Mouse (Mus musculus): ENCODE data around the gene Zer1. TPM values are rescaled to one million over a fixed set of nuclear protein-coding genes. Genes with fewer than 3 reads are reported as not detected.

Zer1 gene
- polyA plus RNA-seq, 1 experiment from 2014 or later: 5.6 TPM

DNA sequence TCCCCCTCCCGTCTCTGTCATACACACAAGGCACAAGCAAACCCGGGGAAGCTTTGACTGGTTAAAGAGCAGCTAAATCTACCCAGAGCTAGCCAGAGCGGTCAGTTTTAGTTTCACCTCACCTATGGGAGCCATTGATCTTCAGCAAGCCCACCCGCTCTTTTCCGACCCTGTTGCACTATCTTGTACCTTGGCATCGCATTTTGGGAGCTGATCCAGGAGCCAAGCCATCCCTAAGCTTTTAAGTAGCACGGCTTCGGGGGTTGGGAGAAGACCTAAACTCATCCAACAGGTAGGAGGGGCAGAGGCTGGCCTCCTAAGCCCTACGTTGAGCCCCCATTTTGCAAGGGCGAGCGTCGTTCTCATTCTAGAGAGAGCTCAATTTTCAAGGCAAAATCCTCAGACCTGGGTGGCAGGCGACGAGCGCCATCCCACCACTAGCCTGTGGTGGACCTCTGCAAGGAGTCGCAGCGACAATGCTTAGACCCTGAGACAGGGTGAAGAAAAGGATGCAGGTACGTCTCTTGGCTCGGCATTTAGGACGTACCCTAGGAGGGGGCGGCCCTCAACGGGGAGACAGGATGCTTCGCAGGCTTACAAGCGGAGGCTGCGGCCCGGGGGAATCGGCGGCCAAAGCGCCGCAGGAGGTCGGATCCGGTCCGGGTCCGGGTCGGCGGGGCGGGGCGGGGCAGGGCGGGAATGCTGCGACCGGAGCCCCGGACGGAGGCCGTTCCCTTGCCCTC, 485 bp downstream of the Zer1 start:
- Histone ChIP-seq H3K27me3 (replicated peaks) (no peaks in the 10 kb centered on the region), H3K27ac (replicated peaks) (peak overlapping the region; percentile 90), H3K4me3 (peak overlapping the region; percentile 89), H3K36me3 (peaks cover 8% of the 10 kb centered on the region; the same call in 1 of the 2 replicates), H3K9ac (peak overlapping the region; percentile 96), H3K4me2 (peak overlapping the region; percentile 82), H3K4me1 (peaks cover 17% of the 10 kb centered on the region), H3K9me3 (no peaks in the 10 kb centered on the region)
- WGBS: 2% methylated on average over 36 of the region's 44 CpGs
- peak; percentile 30; the same call in 1 of the 2 replicates for ATAC-seq (ENCODE audit: extremely low read depth, insufficient number of reproducible peaks, low FRiP score, low TSS enrichment)

DNA sequence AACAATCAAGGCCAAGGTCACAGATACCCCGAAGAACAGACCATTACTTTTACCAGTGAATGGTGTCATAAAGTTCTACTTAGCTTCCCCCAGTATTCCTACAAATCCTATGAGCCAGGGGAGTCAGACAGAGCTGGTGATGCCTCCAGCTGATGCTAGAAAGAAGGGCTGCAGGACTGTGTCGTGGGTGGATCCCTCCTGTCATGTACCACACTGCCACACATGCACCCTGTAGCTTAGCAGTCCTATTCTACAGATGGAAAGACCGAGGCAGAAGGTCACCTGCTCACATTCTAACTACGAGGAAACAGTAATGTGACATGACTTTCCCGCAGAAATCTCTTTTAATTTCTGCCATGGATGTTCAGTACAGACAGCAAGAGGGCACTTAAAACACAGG, 1.6 kb downstream of the Zer1 start:
- no peak overlapping the region for H3K4me3 ChIP-seq

DNA sequence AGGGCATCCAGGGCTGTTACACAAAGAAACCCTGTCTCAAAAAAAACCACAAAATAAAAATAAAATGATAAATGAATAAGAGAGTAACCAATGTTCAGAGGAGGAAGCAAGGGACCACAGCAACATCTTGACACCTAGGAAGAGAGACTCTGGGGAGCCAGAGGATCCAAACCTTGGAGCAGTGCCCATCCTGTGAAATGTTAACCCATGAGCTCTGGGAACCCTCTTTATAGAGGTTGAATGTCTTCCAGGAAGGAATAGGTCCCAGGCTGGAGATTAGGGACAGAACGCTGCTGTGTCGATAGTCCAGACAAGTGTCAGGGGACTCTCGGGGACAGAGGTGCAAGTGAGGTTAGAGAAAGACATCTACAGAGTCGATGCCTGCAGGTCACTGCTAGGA, 4.1 kb downstream of the Zer1 start:
- Histone ChIP-seq H3K9ac (no peak overlapping the region), H3K36me3 (peaks cover 12% of the 10 kb centered on the region), H3K27me3 (replicated peaks) (no peaks in the 10 kb centered on the region), H3K4me1 (peaks cover 17% of the 10 kb centered on the region), H3K4me2 (no peak overlapping the region), H3K4me3 (no peak overlapping the region), H3K9me3 (no peaks in the 10 kb centered on the region), H3K27ac (replicated peaks) (no peak overlapping the region)
- ATAC-seq (ENCODE audit: extremely low read depth, insufficient number of reproducible peaks, low FRiP score, low TSS enrichment): no peak
- 80% methylated on average over 4 of the region's 4 CpGs for WGBS

More for the DNA sequence above, 1.6 kb downstream of the Zer1 start:
- WGBS: 75% methylated on average over 5 of the region's 5 CpGs
- no peak for ATAC-seq (ENCODE audit: extremely low read depth, insufficient number of reproducible peaks, low FRiP score, low TSS enrichment)
- no peaks in the 10 kb centered on the region for H3K9me3 ChIP-seq
- peaks cover 8% of the 10 kb centered on the region; the same call in 1 of the 2 replicates for H3K36me3 ChIP-seq
- H3K27me3 ChIP-seq (replicated peaks): no peaks in the 10 kb centered on the region
- peaks cover 17% of the 10 kb centered on the region for H3K4me1 ChIP-seq
- no peak overlapping the region for H3K27ac ChIP-seq (replicated peaks)
- H3K4me2 ChIP-seq: no peak overlapping the region
- H3K9ac ChIP-seq: no peak overlapping the region

DNA sequence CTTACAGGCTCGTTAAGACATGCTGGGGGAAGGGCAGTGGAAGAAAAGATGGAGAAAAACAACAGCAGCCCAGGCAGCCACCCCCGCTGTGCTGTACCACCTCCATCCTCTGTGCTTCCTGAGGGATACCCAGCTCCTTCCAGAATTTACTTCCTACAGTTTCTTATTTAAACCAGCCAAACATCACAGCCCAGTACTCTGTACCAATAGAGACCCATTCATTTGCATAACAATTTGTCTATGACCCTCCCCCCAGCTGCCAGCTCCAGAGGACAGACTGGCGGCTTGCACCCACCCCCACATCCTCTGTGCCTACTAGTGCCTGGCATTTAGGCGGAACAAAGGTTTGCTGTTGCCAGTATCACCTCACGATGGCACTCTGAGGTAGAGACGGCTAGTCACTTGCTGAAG, 4.7 kb downstream of the Zer1 start:
- Histone ChIP-seq H3K9ac (no peak overlapping the region), H3K27ac (replicated peaks) (no peak overlapping the region), H3K4me1 (peaks cover 11% of the 10 kb centered on the region), H3K4me3 (no peak overlapping the region), H3K9me3 (no peaks in the 10 kb centered on the region), H3K4me2 (no peak overlapping the region), H3K36me3 (peaks cover 18% of the 10 kb centered on the region), H3K27me3 (replicated peaks) (no peaks in the 10 kb centered on the region)
- no peak for ATAC-seq (ENCODE audit: extremely low read depth, insufficient number of reproducible peaks, low FRiP score, low TSS enrichment)
- WGBS: 39% methylated on average over 6 of the region's 6 CpGs

DNA sequence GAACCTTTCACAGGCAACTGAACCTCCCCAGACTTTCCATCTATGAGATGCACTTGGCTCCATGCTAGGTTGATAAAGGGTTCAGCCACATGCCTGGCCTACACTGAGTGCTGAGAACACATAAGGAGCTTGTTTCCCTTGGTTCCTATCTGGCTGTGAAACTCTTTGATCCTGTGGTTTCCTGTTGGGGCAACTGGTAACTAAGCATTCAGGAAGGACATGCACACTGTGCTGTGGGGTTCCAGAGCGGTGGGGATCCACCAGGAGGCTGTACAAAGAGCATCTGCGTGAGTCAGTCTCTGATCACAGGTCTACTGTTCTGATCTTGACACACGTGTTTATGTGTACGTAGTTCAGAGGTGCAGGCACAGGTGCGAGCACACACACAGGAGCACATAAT, 11.8 kb downstream of the Zer1 start:
- Histone ChIP-seq H3K9me3 (no peaks in the 10 kb centered on the region), H3K36me3 (peaks cover 71% of the 10 kb centered on the region), H3K27ac (replicated peaks) (no peak overlapping the region), H3K4me2 (no peak overlapping the region), H3K4me1 (no peaks in the 10 kb centered on the region), H3K27me3 (replicated peaks) (no peaks in the 10 kb centered on the region), H3K4me3 (no peak overlapping the region), H3K9ac (no peak overlapping the region)
- WGBS: 80% methylated on average over 5 of the region's 5 CpGs
- no peak for ATAC-seq (ENCODE audit: extremely low read depth, insufficient number of reproducible peaks, low FRiP score, low TSS enrichment)

DNA sequence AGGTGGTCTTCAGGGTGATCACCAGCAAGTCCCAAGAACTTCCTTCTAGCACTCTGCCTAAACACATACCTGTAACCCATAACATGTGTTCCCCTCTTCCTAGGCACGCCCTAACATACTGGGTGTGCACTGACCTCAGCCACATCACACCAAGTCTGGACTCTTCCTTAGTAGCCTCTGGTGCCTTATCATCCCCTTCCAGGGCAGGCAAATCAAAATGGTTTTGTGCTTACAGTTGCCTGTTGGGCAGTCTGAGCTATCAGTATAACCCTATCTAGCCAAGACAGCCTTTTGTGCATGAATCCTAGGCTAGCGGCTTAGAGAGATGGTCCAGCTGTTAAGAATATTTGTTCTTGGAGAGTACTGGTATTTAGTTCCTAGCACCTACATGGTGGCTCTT, 12.9 kb downstream of the Zer1 start:
- H3K4me1 ChIP-seq: no peaks in the 10 kb centered on the region
- no peak overlapping the region for H3K9ac ChIP-seq
- H3K27me3 ChIP-seq (replicated peaks): no peaks in the 10 kb centered on the region
- ATAC-seq (ENCODE audit: extremely low read depth, insufficient number of reproducible peaks, low FRiP score, low TSS enrichment): no peak
- no peak overlapping the region for H3K4me2 ChIP-seq
- H3K4me3 ChIP-seq: no peak overlapping the region
- 76% methylated on average over 2 of the region's 2 CpGs for WGBS
- H3K36me3 ChIP-seq: peaks cover 82% of the 10 kb centered on the region
- no peaks in the 10 kb centered on the region for H3K9me3 ChIP-seq
- H3K27ac ChIP-seq (replicated peaks): no peak overlapping the region

DNA sequence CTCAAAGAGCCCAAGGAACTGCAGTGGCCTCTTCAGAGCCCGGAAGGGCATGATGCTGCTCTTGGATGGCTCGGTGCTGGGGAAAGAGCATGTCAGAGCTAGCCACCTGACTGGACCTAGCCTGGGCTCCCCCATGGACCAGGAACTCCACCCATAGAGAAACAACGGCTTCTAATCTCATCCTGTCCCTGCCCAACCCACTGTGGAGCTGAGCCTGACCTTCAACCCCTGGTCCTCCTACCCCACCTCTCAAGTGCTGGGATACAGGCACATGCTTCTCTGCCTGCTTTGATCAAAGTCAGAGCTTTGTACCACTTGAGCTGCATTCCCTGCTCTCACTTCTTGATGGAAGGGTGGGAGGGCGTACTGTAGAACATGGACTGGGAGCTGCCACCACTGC, 16.1 kb downstream of the Zer1 start:
- H3K27ac ChIP-seq (replicated peaks): no peak overlapping the region
- no peaks in the 10 kb centered on the region for H3K4me1 ChIP-seq
- peaks cover 98% of the 10 kb centered on the region for H3K36me3 ChIP-seq
- no peaks in the 10 kb centered on the region for H3K9me3 ChIP-seq
- no peak overlapping the region for H3K4me3 ChIP-seq
- H3K9ac ChIP-seq: no peak overlapping the region
- WGBS: 73% methylated on average over 4 of the region's 4 CpGs
- no peak for ATAC-seq (ENCODE audit: extremely low read depth, insufficient number of reproducible peaks, low FRiP score, low TSS enrichment)
- no peaks in the 10 kb centered on the region for H3K27me3 ChIP-seq (replicated peaks)
- no peak overlapping the region for H3K4me2 ChIP-seq

DNA sequence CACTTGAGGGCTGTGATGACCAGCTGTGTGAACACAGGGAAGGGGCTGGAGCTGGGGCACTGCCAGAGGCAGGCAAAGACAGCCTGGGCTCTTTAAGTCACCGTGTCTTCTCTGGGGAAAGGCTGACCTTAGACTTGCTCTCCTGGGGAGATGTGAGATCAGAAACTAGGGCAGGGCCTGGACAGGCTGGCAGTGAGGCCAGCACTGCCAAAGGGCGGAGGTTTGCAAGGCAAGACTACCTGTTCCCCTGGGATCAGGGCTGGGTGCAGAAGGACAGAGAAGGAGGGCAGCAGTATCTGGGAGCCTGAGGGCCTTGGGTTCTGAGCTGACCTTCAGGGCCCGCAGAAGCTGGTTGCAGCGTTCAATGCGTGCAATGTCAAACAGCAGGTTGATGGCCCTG, 16.7 kb downstream of the Zer1 start:
- 92% methylated on average over 5 of the region's 5 CpGs for WGBS
- no peaks in the 10 kb centered on the region for H3K27me3 ChIP-seq (replicated peaks)
- H3K27ac ChIP-seq (replicated peaks): no peak overlapping the region
- H3K4me1 ChIP-seq: no peaks in the 10 kb centered on the region
- peaks cover 98% of the 10 kb centered on the region for H3K36me3 ChIP-seq
- no peak overlapping the region for H3K4me2 ChIP-seq
- H3K9ac ChIP-seq: no peak overlapping the region
- H3K4me3 ChIP-seq: no peak overlapping the region
- H3K9me3 ChIP-seq: no peaks in the 10 kb centered on the region
- ATAC-seq (ENCODE audit: extremely low read depth, insufficient number of reproducible peaks, low FRiP score, low TSS enrichment): no peak

DNA sequence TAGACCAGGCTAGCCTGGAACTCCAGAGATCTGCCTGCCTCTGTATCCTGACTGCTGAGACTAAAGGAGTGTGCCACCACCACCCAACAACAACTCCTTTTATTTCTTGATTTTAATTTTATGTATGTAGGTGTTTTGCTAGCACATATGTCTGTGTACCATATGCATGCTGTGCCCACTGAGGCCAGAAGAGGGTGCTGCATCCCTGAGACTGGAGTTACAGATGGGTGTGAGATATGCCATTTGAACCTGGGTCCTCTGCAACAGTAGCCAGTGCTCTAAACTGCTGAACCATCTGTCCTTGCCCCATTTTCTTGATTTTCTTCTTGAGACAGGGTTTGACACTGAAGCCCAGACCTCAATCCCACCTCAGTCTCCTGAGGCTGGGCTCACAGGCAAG, 18.0 kb downstream of the Zer1 start:
- no peak overlapping the region for H3K4me3 ChIP-seq
- H3K36me3 ChIP-seq: peaks cover 99% of the 10 kb centered on the region
- no peak overlapping the region for H3K4me2 ChIP-seq
- H3K4me1 ChIP-seq: no peaks in the 10 kb centered on the region
- H3K9me3 ChIP-seq: no peaks in the 10 kb centered on the region
- no peak overlapping the region for H3K27ac ChIP-seq (replicated peaks)
- no peaks in the 10 kb centered on the region for H3K27me3 ChIP-seq (replicated peaks)
- no peak overlapping the region for H3K9ac ChIP-seq
- ATAC-seq (ENCODE audit: extremely low read depth, insufficient number of reproducible peaks, low FRiP score, low TSS enrichment): no peak

DNA sequence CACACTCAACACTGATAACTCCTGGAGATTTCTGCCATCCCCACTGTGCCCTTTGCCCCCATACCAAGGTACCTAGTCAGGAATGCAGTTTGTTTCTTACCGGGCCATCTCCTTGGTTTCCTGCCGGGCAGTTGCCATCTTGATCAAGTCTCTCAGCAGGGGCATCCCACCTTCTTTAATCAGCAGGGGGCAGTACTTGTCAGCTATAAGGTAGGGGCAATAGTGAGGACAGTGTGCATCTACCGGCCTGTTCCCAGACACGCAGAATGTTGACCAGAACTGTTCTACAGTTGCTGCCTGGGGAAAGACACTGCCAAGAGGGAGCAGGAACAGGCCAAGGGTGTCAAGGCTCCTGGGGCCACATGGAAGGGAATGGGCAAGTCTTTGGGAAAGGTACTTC, 24.2 kb downstream of the Zer1 start:
- Histone ChIP-seq H3K27me3 (replicated peaks) (no peaks in the 10 kb centered on the region), H3K4me2 (no peak overlapping the region), H3K4me3 (no peak overlapping the region), H3K4me1 (no peaks in the 10 kb centered on the region), H3K36me3 (peaks cover 76% of the 10 kb centered on the region), H3K27ac (replicated peaks) (no peak overlapping the region), H3K9me3 (no peaks in the 10 kb centered on the region), H3K9ac (no peak overlapping the region)
- 54% methylated on average over 4 of the region's 4 CpGs for WGBS
- ATAC-seq (ENCODE audit: extremely low read depth, insufficient number of reproducible peaks, low FRiP score, low TSS enrichment): no peak

DNA sequence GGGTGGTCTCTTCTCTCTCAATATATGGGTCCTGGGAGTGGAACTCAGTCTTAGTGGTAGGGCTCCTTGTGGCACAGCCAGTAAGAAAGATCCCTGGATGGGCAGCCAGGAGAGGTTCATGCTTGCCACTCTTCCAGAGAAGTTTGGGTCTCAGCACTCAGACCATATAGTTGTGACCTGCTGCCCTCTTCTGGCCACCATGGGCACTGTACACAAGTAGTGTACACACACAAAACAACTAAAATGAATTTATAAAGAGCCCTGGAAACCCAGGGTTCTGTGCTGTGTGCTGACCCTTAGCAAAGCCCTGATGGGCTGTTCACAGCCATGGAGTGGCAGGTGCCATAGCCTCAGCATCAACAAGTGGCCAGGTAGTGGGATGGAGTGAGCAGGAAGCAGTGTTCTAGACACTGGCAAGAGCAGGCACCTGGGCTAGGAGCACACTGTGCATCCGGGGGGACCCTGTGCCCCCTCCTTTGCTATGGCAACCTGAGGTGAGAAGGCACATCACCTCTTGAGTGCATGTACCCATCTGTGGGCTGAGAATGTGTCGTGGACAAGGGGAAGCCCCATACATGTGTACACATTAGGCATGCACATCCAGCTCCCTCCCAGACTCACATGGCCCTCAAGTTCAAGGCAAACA, 28.4 kb downstream of the Zer1 start:
- Histone ChIP-seq H3K9ac (no peak overlapping the region), H3K27me3 (replicated peaks) (no peaks in the 10 kb centered on the region), H3K4me3 (no peak overlapping the region), H3K4me1 (peaks cover 23% of the 10 kb centered on the region), H3K36me3 (peaks cover 46% of the 10 kb centered on the region), H3K9me3 (no peaks in the 10 kb centered on the region), H3K4me2 (no peak overlapping the region), H3K27ac (replicated peaks) (no peak overlapping the region)
- no peak for ATAC-seq (ENCODE audit: extremely low read depth, insufficient number of reproducible peaks, low FRiP score, low TSS enrichment)
- WGBS: 78% methylated on average over 2 of the region's 2 CpGs

DNA sequence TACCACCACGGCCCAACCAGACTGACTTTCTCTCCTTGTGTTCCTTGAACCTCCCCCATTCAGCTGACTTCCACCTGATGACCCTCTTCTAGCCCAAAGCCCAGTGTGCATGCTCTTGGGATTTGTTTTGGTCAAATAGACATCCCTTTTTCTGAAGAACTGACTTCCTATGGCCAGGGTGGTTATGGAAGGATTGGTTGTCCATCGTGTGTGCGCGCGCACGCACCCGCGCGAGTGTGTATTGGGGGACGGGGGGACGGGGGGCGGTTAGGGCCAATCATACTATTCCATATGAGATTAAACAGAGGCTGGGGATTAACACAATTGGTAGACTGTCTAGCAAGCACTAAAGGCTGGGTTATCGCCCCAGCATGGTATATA, 30.2 kb downstream of the Zer1 start:
- H3K27ac ChIP-seq (replicated peaks): peak overlapping the region; percentile 63
- peak overlapping the region; percentile 89 for H3K9ac ChIP-seq
- H3K4me1 ChIP-seq: peaks cover 23% of the 10 kb centered on the region
- H3K36me3 ChIP-seq: peaks cover 43% of the 10 kb centered on the region
- H3K27me3 ChIP-seq (replicated peaks): no peaks in the 10 kb centered on the region
- H3K4me3 ChIP-seq: peak overlapping the region; percentile 74
- H3K9me3 ChIP-seq: no peaks in the 10 kb centered on the region
- WGBS: 3% methylated on average over 13 of the region's 13 CpGs
- ATAC-seq (ENCODE audit: extremely low read depth, insufficient number of reproducible peaks, low FRiP score, low TSS enrichment): no peak
- H3K4me2 ChIP-seq: peak overlapping the region; percentile 77
